Mouse (Mus musculus) limb, embryonic 11.5 days (tissue): Measurements from ENCODE around the gene Moxd1. TPM values are rescaled to one million over a fixed set of nuclear protein-coding genes. Genes with fewer than 3 reads are reported as not detected.

Experiments
- ATAC-seq: fragments of 200-750 bp; cut with Nextera tagmentation; 2 replicates; pipeline ENCODE4 v1.8.0; 2017; ENCODE audit warnings: low read depth; ENCODE audit not compliant: insufficient number of reproducible peaks, low FRiP score, low TSS enrichment
- DNase-seq: peaks from one replicate; pipeline ENCODE4 v3.0.0-alpha.2; 2015; ENCODE audit warnings: low spot score
- H3K27ac ChIP-seq: fragments of 300-500 bp; sonication (generic); replicated peaks from 2 replicates; pipeline ENCODE4 v1.5.1; 2014; ENCODE audit warnings: low read depth, mild to moderate bottlenecking, low read length
- H3K27me3 ChIP-seq: fragments of 300-500 bp; sonication (generic); 2 replicates; pipeline ENCODE4 v1.6.1; 2014; ENCODE audit warnings: mild to moderate bottlenecking, low read length, mixed read lengths; ENCODE audit not compliant: control insufficient read depth, insufficient read depth
- H3K36me3 ChIP-seq: fragments of 300-500 bp; sonication (generic); 2 replicates; pipeline ENCODE4 v1.6.1; 2014; ENCODE audit warnings: mild to moderate bottlenecking, low read length, moderate library complexity, mixed read lengths; ENCODE audit not compliant: control insufficient read depth, insufficient read depth
- H3K4me1 ChIP-seq: fragments of 300-500 bp; sonication (generic); 2 replicates; pipeline ENCODE4 v1.6.1; 2014; ENCODE audit warnings: low read length, mixed read lengths; ENCODE audit not compliant: control insufficient read depth, insufficient read depth
- H3K4me2 ChIP-seq: fragments of 300-500 bp; sonication (generic); 2 replicates; pipeline ENCODE4 v1.6.1; 2014; ENCODE audit warnings: low read depth, mild to moderate bottlenecking, moderate library complexity; ENCODE audit not compliant: severe bottlenecking
- H3K4me3 ChIP-seq: fragments of 300-500 bp; sonication (generic); 2 replicates; pipeline ENCODE4 v1.5.1; 2014; ENCODE audit warnings: low read depth, low read length
- H3K9ac ChIP-seq: fragments of 300-500 bp; sonication (generic); 2 replicates; pipeline ENCODE4 v1.6.1; 2014; ENCODE audit warnings: mild to moderate bottlenecking, low read length
- H3K9me3 ChIP-seq: fragments of 300-500 bp; sonication (generic); 2 replicates; pipeline ENCODE4 v1.6.1; 2016; ENCODE audit warnings: low read length; ENCODE audit not compliant: control insufficient read depth
- WGBS: fragments of 180-500 bp; shearing (Covaris S2); extraction: QIAGEN DNeasy Blood & Tissue Kit; methylation state at CpG from one replicate; pipeline ENCODE4 v1.1.7; 2014; 5-methylcytosine and 5-hydroxymethylcytosine counted together
- polyA plus RNA-seq: library from polyadenylated mRNA; unstranded; fragments of >200 nt; fragmentation: Nextera tagmentation; extraction: Ambion mirVana; gene quantifications from 2 replicates; pipeline ENCODE4 v1.2.1, GENCODE M21; 2014

Moxd1 gene
- polyA plus RNA-seq, 1 experiment from 2014 or later: 9.2 TPM

DNA sequence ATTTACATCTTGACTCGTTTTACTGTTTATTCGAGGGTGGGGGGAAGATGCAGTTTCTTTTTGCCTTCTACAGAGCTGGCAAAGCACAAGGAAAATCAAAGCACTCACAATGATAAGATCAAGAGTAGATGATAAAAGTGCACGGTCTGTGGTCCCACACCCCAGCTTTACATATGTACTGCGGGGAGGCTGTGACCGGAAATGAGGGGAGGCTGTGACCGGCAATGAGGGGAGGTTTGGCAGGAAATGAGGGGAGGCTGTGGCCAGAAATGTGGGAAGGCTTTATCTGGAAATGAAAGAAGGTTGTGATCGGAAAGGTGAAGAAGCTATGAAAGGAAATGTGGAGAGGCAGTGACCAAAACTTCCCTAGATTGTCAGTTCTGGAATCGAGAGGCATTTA, 68.3 kb downstream of the Moxd1 start:
- no peak for ATAC-seq
- 83% methylated on average over 8 of the region's 8 CpGs for WGBS

DNA sequence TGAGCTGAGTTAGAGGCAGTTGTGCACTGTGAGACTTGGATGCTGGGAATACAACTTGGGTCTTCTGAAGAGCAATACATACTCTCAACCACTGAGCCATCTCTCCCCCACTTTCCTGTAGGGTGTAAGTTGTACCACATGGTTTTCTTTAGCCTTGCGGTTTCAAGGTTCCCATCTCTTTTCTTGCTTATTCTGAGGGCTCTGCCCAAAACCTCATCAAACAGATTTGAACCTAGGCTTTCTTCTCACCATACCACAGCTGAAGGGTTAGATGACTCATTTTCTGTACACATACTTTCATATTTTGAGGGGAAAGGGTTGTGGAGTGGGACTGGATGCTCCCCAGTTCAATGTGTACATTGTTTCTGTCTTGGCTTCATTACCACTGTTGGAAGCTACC, 69.4 kb downstream of the Moxd1 start:
- Histone ChIP-seq H3K27me3 (no peaks in the 10 kb centered on the region), H3K4me3 (no peak overlapping the region), H3K27ac (no peak overlapping the region), H3K9me3 (no peaks in the 10 kb centered on the region), H3K4me1 (no peaks in the 10 kb centered on the region), H3K4me2 (no peak overlapping the region), H3K9ac (no peak overlapping the region), H3K36me3 (no peaks in the 10 kb centered on the region)
- ATAC-seq: no peak
- DNase-seq: no peak
- 96% methylated on average over 1 of the region's 1 CpGs for WGBS

More for the DNA sequence above, 68.3 kb downstream of the Moxd1 start:
- no peaks in the 10 kb centered on the region for H3K27me3 ChIP-seq
- no peak overlapping the region for H3K4me2 ChIP-seq
- no peak overlapping the region for H3K27ac ChIP-seq
- no peaks in the 10 kb centered on the region for H3K4me1 ChIP-seq
- DNase-seq: no peak
- no peak overlapping the region for H3K9ac ChIP-seq
- H3K36me3 ChIP-seq: no peaks in the 10 kb centered on the region
- no peak overlapping the region for H3K4me3 ChIP-seq
- no peaks in the 10 kb centered on the region for H3K9me3 ChIP-seq

DNA sequence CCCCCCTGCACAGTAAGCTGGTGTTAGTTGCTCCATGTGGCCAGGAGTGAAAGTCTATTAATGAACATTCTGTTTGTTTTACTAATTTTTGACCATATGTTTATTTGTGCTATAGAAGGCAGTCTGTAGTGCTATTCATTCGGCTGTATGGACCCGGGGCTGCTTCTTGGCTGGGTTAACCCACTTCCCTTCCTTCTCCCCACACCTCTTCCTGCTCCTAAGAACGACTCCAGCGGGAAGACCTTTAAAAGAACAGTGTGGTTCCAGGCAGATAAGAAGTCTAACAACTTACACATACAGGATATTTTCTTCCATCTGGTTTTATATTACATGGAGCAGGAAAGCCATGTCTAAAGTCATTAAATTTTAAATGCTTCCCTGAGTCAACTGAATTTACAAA, 73.3 kb downstream of the Moxd1 start:
- Histone ChIP-seq H3K36me3 (no peaks in the 10 kb centered on the region), H3K9me3 (no peaks in the 10 kb centered on the region), H3K4me1 (no peaks in the 10 kb centered on the region), H3K9ac (no peak overlapping the region), H3K4me2 (no peak overlapping the region), H3K27ac (no peak overlapping the region), H3K4me3 (no peak overlapping the region), H3K27me3 (no peaks in the 10 kb centered on the region)
- ATAC-seq: no peak
- DNase-seq: no peak
- 67% methylated on average over 4 of the region's 4 CpGs for WGBS

- no peaks in the 10 kb centered on the region for H3K27me3 ChIP-seq
- no peak overlapping the region for H3K4me2 ChIP-seq
- H3K4me3 ChIP-seq: no peak overlapping the region
- 0% methylated on average over 1 of the region's 1 CpGs for WGBS
- H3K36me3 ChIP-seq: no peaks in the 10 kb centered on the region
- no peaks in the 10 kb centered on the region for H3K9me3 ChIP-seq
- no peak overlapping the region for H3K27ac ChIP-seq
- ATAC-seq: no peak
- peak; percentile 82 for DNase-seq
- no peaks in the 10 kb centered on the region for H3K4me1 ChIP-seq
- H3K9ac ChIP-seq: no peak overlapping the region
These were observed 74.5 kb downstream of the Moxd1 start for GRCm38 (mm10) chr10:24297792-24298191.

DNA sequence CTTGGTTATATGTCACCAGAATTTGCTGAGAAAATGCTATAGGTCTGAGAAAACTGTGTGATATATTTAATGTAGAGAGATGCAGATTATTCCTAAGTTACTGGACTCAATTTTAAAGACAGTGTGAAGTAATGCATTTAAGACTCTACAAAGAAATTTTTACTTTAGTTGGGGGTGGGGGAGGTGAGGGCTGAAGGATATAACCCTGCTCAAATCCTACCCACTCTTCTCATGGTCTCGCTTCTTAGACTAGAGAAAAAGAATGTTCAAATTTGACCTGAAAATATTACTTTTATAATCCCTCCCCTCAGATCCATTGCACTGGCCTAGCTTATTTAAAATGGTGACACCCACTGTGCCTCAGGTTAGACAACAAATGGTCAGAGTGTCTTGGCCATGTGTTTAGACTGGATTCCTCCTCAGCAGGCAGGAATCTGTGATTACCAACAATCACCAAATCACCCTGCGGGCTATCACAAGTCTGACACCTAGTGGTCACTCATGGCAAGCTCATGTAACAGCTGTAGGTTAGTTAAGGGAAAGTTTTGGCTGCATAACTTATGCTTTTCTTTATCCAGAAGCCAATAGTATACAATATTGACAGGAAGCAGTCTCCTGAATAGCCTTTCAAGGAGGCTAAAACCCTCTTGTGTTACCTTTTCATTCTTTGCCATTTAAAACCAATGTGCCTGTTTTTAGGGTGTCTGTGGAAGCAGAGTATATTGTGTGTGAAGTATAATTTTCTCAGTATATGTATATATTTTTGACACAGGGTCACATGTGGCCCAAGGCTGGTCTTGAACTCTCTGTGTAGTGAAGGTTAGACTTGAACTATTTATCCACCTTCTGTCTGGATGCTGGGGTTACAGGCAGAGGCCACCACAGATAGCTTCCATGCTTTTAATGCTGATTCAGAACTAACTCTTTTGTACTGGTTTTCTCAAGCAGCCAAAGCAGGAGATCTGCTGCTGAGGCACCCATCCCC, 75.2 kb downstream of the Moxd1 start:
- no peak overlapping the region for H3K4me3 ChIP-seq
- H3K4me1 ChIP-seq: no peaks in the 10 kb centered on the region
- no peaks in the 10 kb centered on the region for H3K36me3 ChIP-seq
- H3K4me2 ChIP-seq: no peak overlapping the region
- peak; percentile 72 for DNase-seq
- H3K9me3 ChIP-seq: no peaks in the 10 kb centered on the region
- no peak overlapping the region for H3K27ac ChIP-seq
- ATAC-seq: peak; percentile 44; the same call in 1 of the 2 replicates
- WGBS: 43% methylated on average over 2 of the region's 2 CpGs
- no peak overlapping the region for H3K9ac ChIP-seq
- no peaks in the 10 kb centered on the region for H3K27me3 ChIP-seq

- DNase-seq (peak; percentile 78), ATAC-seq (no peak)
- WGBS: under 1% methylated on average over 9 of the region's 9 CpGs
- H3K27ac ChIP-seq: no peak overlapping the region
- no peaks in the 10 kb centered on the region for H3K36me3 ChIP-seq
- no peak overlapping the region for H3K4me3 ChIP-seq
- H3K27me3 ChIP-seq: no peaks in the 10 kb centered on the region
- no peaks in the 10 kb centered on the region for H3K4me1 ChIP-seq
- H3K4me2 ChIP-seq: peak overlapping the region; percentile 7; the same call in 1 of the 2 replicates
- no peaks in the 10 kb centered on the region for H3K9me3 ChIP-seq
- no peak overlapping the region for H3K9ac ChIP-seq
These were observed 88.9 kb downstream of the Moxd1 start for GRCm38 (mm10) chr10:24312191-24312611.

DNA sequence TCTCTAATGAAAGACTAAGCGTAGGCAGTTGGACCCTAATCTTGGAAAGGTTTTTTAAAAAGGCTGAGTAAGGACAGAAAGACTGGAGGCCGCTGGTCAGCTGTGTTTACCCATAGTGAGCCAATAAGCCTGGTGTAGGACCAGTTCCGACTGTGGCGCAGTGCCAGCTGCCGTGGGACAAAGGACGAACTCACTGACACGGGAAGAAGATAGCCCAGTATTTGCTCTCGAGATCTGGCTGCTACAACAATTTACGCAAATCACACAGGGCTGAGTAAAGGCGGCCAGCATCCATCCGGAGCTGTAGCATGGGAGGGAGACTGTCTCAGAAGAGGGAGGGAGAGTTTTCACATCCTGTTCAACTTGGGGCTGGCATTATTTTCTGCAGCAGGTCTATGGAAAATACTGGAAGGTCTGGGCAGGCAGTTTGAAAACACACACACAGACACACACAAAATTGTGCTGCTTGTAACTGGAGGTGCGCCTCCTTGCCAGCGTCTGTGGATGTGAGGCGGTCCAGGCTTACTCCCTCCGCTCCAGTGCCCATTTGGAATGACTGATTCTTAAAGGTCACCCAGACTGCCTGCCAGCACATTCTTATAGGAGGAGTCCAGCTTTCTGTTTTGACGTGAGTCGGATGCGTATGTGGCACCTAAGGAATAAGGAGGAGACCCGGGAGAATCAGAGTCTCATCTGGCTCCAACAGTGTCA, 94.0 kb downstream of the Moxd1 start:
- ATAC-seq (no peak), DNase-seq (no peak)
- Histone ChIP-seq H3K9me3 (no peaks in the 10 kb centered on the region), H3K4me1 (no peaks in the 10 kb centered on the region), H3K4me2 (no peak overlapping the region), H3K36me3 (no peaks in the 10 kb centered on the region), H3K27ac (no peak overlapping the region), H3K9ac (no peak overlapping the region), H3K27me3 (no peaks in the 10 kb centered on the region), H3K4me3 (no peak overlapping the region)
- 82% methylated on average over 19 of the region's 19 CpGs for WGBS

GRCm38 (mm10) chr10:24320326-24320725, 97.0 kb downstream of the Moxd1 start:
- H3K36me3 ChIP-seq: no peaks in the 10 kb centered on the region
- no peaks in the 10 kb centered on the region for H3K27me3 ChIP-seq
- 85% methylated on average over 3 of the region's 3 CpGs for WGBS
- no peaks in the 10 kb centered on the region for H3K9me3 ChIP-seq
- H3K27ac ChIP-seq: no peak overlapping the region
- no peak overlapping the region for H3K9ac ChIP-seq
- DNase-seq (no peak), ATAC-seq (no peak)
- no peak overlapping the region for H3K4me3 ChIP-seq
- no peak overlapping the region for H3K4me2 ChIP-seq
- H3K4me1 ChIP-seq: no peaks in the 10 kb centered on the region
